Mouse (Mus musculus): ENCODE measurements around the gene Hmgn2. TPM values are rescaled to one million over a fixed set of nuclear protein-coding genes. Genes with fewer than 3 reads are reported as not detected.

Gene Hmgn2
- total RNA-seq, 2 experiments from 2014 or later = 274 to 291 TPM

DNA sequence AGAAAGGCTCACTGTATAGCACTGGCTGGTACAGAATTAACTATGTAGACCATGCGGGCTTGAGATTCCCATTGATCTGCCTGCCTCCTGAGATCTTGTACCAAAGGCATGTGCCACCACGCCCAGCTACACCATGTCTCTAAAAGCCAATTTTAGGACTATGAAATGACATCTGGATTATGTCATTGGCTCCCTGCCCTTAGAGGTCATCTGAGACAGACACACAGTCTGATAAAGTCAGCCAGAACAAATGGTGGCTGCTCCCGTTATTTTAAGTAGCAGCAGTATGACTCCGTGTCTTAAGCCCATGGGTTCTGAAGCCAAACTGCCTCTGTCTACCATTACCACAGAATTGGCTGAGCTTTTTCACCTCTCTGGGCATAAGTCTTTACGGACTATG is 12.0 kb upstream of the Hmgn2 start:
- intact Hi-C loops (cut with DNase I) = no loop called here
- no peak for DNase-seq

DNA sequence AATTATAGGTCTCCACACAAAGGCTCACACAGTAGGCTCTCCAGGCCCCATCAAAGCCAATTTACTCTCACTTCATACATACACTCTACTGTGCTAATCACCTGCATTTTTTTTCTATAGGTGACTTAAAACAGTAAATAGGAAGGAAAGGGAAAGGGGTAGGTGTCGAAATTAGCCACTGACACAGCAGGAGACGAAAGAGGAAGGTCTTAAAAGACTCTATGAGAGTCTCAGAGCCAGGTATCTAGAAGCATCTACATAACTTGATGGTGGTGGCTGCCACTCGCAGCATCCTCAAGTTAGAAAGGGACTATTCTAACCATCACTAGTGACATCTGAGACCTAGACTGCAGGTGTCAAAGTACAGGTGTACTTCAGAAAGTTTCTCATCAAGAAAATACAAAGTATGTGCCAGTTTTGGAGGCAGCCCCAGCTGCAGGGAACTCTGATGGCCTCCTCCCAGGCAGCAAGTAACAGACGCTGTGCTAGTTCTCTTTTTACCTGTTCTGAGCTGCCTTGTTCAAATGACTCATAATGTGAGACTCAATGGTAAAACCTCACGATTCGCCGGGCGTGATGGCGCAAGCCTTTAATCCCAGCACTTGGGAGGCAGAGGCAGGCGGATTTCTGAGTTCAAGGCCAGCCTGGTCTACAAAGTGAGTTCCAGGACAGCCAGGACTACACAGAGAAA is 9.7 kb upstream of the Hmgn2 start:
- DNase-seq = no peak
- intact Hi-C loops (cut with DNase I) = no loop called here

DNA sequence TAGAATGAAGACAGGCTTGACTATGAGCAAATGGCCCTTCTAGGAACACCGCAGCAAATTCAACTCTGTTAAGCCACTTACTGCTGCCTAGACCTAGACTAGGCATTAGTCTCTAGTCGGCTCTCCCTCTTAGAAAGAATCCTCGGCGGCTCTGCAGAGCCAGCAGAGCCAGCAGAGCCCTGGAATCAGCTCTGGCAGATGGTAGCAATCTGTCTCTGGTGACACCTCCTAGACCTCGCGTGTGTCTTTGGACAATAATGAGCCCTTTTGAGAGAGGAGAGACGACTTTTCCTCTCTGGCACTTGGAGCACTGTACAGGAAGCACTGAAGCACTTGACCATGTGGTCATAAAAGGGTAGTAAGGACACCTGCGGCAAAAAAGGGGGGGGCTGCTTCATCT is 3.3 kb upstream of the Hmgn2 start:
- DNase-seq = peak; percentile 24
- intact Hi-C loops (cut with DNase I) = no loop called here

DNA sequence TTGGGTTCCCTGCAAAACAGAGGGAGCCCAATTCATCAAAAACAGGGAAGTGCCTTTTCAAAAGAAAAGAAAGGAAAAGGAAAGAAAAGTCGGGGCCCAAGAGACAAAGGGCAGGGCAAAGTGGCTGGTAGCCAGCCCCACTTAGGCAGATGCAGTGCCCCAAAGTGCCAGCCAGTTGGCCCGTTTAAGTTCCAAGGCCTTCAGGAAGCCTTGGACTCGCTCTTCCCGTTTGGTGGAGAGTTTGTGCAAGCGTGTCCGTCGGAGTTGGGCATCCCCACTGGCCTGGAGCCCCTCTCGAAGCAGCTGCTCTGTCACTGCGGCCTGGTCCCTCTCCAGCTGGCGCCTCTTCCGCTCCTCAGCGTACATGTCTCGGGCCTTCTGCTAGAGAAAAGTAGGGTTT is 2.4 kb upstream of the Hmgn2 start:
- DNase-seq = peak; percentile 86
- intact Hi-C loops (cut with DNase I) = no loop called here

DNA sequence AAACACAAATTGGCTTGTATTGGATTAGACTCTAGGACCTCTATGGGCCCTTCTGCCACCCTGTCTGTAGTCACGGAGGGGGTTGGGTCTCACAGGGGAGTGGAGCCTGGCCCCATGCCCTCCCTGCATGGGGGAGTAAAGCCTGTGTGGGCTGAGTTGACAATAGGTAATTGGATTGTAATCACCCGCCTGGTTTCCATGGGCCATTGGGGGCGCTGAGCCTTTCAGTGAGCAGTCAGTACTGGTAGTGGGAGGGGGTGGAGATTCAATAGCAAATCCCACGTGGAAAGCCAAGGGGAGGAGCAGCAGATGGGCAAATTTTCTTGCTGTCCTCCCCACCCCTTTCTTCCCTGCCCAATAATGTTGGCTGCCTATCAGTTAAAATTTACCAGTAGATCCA is 1.7 kb upstream of the Hmgn2 start:
- intact Hi-C loops (cut with DNase I) = no loop called here
- DNase-seq = peak; percentile 77

DNA sequence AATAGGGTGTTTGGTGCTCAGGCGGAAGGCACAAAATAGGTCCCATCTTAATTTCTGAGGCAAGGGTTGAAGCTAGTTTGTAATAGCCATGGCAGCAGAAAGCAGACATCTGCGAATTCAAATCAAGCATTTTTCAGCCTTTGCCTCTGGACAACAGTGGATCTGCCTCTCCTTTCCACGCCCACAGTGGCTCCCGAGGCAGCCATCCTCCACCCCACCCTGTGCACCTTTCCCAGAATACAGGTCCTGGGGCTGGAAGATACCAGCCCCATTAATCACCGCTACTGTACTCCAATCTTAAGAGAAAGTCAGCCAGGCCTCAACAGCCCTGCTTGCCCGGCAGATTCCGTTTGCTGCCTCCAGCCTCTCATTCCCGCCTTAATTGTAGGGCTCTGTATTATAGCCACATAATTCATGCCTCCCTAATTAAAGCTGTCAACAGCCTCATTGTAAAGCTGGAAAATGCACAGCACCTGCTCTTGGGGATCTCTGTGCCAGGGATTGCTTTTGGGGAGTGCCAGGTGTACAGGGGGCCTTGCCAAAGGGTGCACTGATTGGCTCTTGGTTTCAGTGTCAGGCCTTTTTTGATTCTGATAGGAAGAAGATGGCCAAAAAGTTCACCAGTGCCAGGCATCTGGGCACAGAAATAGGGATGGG is 792 bp upstream of the Hmgn2 start:
- DNase-seq = peak; percentile 47
- intact Hi-C loops (cut with DNase I) = loop anchor here (10.0 kb wide), 1 partner anchor 54 kb away; no protein-coding TSS in a partner anchor

DNA sequence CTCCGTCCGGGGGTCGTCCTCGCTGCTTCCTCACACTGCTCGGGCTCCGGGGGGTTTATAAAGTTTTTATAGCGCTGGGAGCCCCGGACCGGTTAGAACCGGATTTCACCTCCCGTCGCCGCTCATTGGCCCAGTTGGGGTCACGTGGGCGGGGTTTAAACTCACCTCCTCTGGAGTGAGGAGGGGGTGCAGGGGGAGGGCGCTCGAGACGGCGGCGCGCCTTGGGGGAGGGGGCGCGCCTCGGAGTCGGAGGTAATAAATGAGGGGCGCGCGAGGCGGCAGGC is 642 bp downstream of the Hmgn2 start:
- DNase-seq = peak; percentile 99
- intact Hi-C loops (cut with DNase I) = loop anchor here (10.0 kb wide), 1 partner anchor 53 kb away; no protein-coding TSS in a partner anchor

DNA sequence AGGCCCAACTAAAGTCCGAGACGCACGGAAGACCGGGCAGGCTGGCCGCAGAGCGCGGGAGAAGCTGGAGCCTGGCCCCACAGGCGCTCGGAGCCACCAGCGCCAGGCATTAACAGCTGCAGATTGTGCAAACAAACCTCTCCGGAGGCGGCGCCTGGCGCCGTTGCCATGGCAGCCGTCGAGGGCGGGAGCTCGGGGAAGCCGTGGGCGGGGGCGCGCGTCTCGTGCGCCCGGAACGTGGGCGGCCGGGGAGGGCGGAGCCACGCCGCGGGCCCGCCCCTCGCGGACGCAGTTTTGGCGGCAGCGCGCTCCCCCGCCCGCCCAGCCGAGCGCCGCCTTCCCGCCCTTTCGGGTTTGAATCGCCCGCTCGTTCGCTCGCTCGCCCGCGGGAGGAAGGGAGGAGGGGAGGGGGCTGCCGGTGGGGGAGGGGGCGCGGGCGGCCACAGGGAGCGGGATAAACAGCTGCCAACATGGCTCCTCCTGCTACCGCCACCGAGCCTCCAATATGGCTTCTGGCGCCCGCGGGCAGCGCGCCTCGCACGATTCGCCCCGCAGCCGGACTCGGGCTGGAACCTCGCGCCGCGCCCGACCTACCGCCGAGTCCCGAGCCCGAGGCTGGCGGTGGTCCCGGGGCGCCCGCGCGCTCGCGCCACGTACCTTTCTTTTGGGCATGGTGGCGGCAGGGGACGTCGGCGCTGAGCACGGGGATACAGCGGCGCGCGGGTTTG is 1.1 kb downstream of the Hmgn2 start:
- intact Hi-C loops (cut with DNase I) = loop anchor here (10.0 kb wide), 1 partner anchor 53 kb away; no protein-coding TSS in a partner anchor
- DNase-seq = peak; percentile 98

DNA sequence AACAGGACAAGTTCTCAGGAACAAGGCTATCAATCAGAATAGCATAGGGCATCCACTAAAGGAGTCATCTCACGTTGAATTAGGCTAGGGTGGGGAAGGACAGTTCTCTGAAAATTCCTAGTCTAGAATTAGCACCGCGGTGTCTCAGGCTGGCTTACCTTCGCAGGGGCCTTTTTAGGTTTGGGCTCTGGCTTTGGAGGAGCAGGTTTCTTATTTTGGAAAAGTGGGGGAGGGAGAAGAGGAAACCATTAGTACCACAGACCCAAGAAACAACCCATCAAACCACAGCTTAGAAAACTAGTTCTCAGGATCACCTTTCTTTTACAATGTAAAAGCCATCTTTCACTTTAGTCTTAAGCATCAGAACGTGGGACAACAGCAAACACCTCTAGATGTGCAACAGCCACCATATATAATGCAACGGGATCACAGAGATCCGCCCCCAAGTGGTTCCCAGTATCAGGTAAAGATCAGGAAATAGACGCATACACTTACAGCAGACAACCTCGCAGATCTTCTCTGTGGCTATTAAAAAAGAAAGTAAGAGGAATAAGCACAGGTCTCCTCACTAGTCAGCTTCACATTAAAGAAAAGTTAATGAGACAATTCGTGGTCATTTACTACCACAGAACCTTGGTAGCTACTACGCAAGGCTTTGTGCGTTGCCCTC is 2.0 kb downstream of the Hmgn2 start:
- intact Hi-C loops (cut with DNase I) = loop anchor here (10.0 kb wide), 1 partner anchor 52 kb away; no protein-coding TSS in a partner anchor
- DNase-seq = no peak

DNA sequence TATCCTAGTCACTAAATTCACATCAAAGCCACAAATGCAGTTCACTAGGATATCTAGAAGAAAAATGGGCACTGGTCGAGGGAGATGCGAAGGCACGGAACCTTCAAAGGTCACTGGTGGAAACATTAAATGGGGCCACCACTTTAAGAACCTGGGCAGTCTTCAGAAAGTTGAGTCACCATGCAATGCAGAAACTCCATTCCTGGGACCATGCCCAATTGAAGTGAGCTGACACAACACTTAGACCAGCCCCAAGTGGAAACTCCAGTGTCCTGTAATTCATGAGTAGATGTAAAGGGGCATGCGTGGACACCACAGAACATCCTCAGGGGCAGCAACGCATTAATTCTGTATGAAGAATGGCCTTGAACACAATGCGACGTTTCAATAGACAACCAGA is 5.9 kb downstream of the Hmgn2 start:
- intact Hi-C loops (cut with DNase I) = loop anchor here (10.0 kb wide), 1 partner anchor 48 kb away; no protein-coding TSS in a partner anchor
- no peak for DNase-seq

DNA sequence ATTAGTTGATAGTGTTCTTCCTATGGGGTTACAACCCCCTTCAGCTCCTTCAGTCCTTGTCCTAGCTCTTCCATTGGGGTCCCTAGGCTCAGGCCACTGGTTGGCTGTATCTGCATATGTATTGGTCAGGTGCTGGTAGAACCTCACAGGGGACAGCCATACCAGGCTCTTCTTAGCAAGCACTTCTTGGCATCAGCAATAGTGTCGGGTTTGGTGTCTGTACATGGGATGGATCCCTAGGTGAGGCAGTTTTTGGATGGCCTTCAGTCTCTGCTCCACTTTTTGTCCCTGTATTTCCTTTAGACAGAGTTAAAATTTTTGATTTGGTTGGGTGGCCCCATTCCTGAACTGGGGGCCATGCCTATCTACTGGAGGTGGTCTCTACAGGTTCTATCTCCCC is 9.6 kb downstream of the Hmgn2 start:
- no peak for DNase-seq
- intact Hi-C loops (cut with DNase I) = no loop called here

DNA sequence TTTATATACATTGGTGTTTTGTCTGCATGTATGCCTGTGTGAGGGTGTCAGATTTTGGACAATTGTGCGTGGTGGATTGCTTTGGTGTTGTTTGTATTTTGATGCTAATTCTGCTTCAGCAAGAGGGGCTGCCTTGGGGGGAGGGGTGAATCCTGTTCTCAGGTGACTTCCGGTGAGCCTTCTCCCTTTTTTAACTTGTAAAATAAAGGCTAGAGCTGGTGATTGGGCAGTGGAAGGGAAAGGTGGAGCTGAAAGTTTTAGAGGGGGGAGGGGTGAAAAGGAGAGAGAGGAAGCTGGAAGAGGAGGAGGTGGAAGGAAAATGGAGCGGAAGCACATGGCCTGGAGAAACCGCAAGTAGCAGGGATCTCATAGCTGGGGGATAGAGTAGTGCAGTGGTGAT is 12.1 kb downstream of the Hmgn2 start:
- DNase-seq = no peak
- intact Hi-C loops (cut with DNase I) = no loop called here

DNA sequence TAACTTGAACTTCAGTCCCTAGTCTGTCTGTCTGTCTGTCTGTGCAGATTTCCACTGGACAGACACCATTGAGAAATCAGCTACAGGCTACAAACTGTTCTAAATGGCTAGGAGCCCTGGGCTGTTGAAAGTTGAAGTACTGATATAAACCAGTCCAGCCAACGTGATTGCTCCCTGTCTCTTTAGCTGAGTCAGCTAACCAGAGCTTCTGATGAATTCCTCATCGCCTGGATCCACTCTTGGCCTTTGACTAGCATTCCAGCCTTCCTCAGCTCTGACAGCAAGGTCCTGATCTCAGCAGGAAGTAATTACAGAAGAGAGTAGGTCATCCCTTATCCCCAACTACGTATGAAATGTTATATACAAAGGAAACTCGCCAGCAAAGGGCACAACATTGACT is 21.7 kb downstream of the Hmgn2 start:
- DNase-seq = no peak
- intact Hi-C loops (cut with DNase I) = no loop called here

DNA sequence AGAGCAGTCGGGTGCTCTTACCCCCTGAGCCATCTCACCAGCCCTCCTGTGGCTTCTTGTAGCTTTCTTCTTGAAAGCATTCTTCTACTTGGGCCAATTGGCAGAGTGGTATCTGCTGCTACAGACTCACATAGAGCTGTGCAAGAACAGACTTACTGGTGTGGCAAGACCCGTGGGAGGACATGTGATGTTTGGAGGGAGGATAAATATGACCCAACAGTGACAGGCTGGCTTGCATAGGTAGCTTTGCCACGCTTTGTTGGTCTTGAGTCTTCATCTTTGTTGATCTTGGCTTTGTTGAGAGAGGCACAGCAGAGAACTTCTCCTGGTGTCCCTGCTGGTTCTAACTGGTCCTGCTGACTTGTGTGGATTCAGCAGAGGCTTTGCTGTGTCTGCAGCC is 24.7 kb downstream of the Hmgn2 start:
- intact Hi-C loops (cut with DNase I) = no loop called here
- no peak for DNase-seq

DNA sequence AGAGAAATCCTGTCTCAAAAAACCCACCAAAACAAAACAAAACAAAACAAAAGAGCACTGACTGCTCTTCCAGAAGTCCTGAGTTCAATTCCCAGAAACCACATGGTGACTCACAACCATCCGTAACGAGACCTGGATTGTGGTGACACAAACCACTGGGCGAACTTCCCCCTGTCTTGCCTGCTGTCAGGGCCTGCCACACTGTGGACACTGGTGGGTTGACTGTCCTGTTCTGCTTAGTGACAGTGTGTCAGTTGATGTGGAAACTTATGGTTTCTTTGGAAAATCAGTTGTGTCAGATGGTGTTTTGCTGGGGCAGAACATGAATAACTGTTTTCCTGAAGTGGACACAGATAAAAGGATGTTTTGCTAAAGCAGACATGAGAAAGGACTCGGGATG is 25.8 kb downstream of the Hmgn2 start:
- DNase-seq = no peak
- intact Hi-C loops (cut with DNase I) = no loop called here

DNA sequence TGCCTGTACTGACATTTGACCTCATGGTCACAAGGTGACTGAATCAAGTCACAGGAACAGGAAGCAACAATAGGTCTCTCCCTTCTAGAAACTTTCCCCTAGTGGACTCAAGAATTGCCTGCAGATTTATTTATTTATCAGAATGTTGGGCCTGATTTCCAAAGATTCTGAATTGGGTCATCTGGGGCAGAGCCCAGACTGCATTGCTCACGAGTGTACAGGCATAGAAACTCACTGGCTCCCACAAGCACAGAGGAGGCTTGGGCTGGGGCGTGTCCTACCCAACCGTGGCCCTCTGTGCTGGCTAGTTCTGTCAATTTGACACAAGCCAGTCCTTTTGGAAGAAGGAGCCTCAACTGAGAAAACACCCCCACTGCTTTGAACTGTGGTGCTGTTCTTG is 26.9 kb downstream of the Hmgn2 start:
- DNase-seq = no peak
- intact Hi-C loops (cut with DNase I) = no loop called here

DNA sequence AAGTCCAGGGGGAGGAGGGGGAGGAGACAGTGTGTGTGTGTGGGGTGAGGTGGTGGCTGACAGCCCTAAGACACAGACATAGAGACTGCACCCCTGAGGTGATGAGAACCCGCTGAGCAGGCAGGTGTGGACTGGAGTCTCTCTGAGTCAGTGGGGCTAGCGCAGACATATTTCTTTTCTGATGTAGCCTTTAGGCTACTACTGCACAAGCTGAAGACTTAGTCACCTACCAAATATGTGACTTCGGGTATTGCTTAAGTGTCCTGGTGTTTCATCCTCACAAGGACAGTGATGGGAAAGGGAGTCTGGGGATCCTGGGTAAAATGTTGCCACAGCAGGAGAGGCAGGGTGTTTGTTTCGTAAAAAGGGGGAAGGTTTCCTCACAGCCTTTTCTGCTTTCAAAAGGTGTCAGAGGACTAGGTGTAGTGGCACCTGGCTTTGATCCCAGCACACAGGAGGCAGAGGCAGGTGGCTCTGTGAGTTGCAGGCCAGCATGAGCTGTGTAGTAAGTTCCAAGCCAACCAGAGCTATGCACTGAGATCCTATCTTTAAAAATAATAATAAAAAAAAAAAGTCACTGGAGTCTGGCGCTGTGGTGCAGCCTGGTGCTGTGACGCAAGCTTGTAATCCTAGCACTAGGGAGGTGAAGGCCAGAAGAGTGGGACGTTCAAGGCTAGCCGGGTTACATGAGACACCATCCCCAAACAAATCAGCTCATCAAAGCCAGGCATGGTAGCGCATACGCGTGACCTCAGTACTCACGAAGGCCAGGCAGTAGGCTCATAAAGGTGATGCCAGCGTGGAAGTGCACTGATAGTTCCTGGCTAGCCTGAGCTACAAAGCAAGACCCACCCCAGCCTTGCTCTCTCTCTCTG is 27.8 kb downstream of the Hmgn2 start:
- no peak for DNase-seq
- intact Hi-C loops (cut with DNase I) = no loop called here

DNA sequence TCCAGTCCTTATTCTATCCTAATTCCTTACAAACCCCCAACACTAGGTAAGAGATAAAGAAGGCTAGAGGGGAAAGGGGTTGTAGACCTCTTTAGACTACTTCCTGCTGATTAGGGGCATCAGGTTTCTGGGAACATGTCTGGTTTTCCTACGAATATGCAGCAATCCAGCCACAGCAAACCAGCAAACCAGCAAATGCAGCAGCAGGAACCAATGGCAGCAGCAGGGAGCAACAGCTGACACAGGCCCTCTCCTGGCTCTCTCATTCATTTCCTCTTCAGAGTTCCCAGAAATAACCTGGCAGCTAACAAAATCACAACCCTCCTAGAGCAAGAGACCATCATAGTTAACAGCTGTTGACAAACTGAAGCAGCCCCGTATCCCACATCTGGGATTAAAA is 30.4 kb downstream of the Hmgn2 start:
- intact Hi-C loops (cut with DNase I) = no loop called here

DNA sequence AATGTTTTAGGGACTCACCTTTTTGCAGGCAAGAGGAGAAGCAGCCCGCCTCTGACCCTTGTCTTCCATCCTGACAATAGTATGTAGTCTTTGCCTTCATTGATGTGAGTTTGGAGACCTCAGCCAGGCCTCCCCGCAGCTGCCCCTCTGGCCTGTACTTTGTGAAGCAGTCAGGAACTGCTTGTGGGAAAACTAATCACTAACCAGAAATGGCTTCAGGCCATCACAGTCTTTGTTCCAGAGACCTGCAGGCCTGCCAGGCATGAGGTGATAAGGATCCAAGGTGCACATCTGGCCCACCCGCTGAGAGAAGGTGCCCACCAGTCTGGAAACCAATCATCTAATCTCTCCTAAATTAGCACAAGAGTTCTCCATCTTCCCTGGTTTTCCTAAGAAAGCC is 36.7 kb downstream of the Hmgn2 start:
- intact Hi-C loops (cut with DNase I) = no loop called here
- DNase-seq = no peak

More for the DNA sequence above, 30.4 kb downstream of the Hmgn2 start:
- DNase-seq = no peak

DNA sequence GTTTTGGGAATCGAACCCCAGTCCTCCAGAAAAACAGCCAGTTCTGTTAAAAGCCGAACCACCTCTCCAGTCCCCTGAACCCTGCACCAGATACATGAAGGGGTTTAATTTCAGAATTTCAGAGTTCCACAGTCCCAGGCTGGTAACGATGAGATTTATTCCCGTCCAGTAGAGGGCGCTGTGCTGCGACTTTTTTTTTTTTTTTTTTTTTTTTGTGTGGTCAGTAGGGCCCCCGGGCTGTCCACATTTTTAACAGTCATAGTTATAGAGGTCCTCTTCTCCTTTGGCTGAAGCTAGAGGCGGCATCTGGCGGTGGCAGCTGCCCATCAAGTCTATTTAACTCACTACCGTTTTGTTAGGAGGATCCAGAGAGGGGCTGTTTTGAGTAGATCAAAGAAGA is 37.1 kb downstream of the Hmgn2 start:
- intact Hi-C loops (cut with DNase I) = no loop called here
- no peak for DNase-seq
